Mouse (Mus musculus) yolk sac, embryonic 10.5 days (tissue): ENCODE results near the gene Invs.
A peak's percentile ranks its signal among the peaks of the same experiment; 100 is the strongest.

Experiments used
- DNase-seq: peaks from one replicate; pipeline ENCODE4 v3.0.0-alpha.2; 2017; ENCODE audit warnings: low spot score

Invs gene

GRCm38 (mm10) chr4:48279498-48280134 lies at the start of gene Invs, which contains the start of gene Erp44:
Gene Invs, plus strand, starts transcription at chr4:48279760.
Gene Erp44, minus strand, starts transcription at chr4:48279558.
- peak; percentile 96 for DNase-seq

DNA sequence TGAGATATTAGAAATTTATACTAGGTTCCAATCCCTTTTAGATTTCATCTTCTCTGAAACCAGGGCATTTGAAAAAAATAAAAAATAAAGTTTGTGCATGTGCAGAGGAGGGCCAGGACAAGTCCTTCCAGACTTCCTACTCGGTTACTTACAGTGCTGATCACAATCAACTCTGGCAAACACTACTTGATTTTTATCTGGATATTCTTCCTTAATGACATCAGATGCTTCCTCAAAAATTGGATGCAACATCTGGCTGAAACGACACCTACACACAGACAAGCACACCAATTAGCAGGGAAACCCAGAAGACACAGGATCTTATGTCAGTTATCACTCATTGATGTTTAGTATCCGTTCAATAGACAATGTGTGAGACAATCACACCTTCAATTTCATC lies 42.8 kb upstream of the Invs start:
- no peak for DNase-seq

DNA sequence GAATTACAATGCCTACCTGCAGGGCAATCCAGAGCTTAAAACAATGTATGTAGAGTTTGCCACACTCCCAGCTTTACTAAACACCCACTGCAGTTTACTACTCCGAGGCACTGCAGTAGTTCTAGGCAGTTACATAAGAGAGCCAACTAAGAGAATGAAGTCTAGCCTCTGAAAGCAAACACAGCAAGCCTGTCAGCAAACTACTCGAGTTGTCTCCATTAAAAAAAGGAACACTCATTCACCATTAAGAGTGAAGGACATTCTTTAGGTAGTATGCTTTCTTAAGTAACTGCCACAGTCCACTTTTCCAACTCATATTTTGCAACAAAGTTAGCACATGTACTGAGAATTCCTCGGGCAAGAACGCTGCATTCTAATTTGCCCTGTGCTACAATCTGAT lies 40.5 kb upstream of the Invs start:
- no peak for DNase-seq

- DNase-seq: no peak
Measured at GRCm38 (mm10) chr4:48242482-48242881, 37.1 kb upstream of the Invs start.

DNA sequence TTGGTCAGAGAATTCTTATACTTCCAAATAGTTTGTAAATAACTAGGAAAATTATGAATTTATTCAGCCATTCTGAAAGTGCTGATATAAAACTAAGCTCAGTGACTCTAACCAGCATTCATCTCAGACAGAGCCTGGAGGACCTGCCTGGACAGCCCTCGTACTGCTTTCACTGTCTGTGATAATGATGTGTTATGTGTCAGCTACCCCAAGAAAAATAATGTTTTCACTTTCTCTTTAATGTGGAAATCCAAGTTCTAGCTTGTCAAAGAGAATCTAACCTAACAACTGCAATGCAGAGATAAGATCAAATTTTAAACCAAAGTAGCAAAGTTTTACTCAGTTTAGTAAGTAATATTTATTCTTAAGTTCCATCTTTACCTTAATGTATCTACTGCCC lies 35.8 kb upstream of the Invs start:
- DNase-seq: no peak

- DNase-seq: no peak
Measured at GRCm38 (mm10) chr4:48244280-48244679, 35.3 kb upstream of the Invs start.

DNA sequence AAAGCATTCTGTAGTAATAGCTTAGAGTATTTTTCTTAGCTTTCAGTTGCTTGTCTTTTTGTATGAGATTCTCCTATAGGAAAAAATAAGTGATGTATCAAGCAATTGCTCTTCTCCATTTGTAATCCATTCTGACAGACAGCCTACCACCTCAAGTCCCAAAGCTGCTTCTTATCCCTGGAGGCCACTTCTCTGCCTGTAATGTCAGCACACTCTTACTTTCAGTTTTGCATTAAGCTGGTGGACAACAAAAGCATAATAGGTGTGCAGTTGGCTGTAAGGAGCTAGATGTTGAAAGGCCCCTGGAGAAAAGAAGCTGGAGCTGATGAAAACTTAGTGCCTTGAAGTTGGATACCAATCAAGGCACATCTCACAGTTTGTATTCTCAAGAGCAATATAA lies 26.3 kb upstream of the Invs start:
- DNase-seq: no peak

DNA sequence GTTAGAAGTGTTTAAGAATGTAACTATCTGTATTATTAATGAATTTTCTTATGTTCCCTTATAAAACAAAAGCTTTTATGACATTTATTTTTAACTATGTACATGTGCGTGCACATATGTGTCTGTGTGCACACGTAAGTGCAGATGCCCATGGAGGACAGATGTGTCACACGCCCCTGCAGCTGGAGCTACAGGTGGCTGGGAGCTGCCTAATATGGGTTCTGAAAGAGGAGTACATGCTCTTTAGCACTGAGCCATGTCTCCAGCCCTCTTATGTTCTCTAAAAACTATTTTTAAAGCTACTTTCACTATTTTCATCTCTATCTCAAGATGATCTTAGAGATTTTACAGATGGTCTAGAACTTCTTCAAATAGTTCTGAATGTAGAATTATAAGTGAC lies 21.5 kb upstream of the Invs start:
- DNase-seq: no peak

- DNase-seq: no peak
Measured at GRCm38 (mm10) chr4:48267683-48268082, 11.9 kb upstream of the Invs start.

GRCm38 (mm10) chr4:48268127-48268526 lies 11.4 kb upstream of the Invs start:
- DNase-seq: no peak

DNA sequence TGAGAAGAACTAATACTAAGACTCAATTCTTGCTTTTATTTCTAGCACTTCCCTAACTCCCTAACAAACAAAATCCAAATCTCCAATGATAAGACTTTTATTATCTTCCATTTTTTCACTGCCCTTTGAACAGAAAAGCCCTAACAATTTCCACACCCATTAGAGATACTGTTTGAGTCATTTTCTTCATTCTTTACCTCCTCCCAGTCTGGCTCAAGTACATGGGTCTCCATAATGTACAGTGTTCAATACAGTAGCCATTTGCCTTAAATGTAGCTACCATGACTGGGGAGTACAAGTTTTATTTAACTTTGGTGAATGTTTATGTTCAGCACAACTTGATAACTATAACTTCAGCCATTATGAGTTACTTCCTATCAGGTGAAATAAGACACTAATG lies 9.0 kb upstream of the Invs start:
- DNase-seq: no peak

DNA sequence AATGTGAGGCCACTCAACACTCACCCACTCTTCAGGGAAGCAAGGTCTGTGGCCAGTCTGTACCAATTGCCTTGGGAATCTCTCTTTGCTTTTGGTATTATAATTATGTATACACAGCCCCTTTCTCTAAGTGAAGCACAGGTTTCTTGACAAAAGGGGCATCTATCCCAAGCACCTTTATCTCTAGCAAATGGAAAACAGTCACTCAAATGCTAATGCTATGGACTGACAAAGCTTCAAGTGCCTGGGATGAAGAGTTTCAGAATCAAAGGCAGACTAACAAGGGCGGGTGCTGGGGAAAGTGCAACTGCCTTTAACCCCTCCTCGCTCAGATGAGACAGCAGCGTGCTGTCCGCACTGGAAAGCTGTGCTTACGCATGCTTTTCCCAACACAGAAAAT lies 7.7 kb upstream of the Invs start:
- DNase-seq: no peak

GRCm38 (mm10) chr4:48273119-48273829 lies 6.3 kb upstream of the Invs start:
- no peak for DNase-seq

DNA sequence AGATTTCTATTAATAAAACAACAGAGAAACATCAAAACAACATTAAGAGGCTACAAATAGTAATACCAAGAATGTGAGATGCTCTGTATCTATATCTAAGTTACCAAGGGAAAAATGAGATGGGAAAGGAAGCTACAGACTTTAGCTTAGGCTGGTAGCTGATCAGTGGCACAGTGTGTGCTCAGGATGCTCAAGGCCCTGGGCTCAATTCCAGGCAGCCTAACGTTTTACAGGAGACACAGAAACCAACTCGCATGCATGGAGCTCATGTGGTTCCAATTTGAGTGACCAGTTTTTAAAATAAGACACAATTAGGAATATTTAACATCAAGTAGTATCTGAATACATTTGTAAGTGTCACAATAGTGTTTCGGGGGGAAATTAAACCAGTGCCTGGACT lies 3.8 kb upstream of the Invs start:
- DNase-seq: no peak

GRCm38 (mm10) chr4:48277011-48277410 lies 2.5 kb upstream of the Invs start:
- no peak for DNase-seq

DNA sequence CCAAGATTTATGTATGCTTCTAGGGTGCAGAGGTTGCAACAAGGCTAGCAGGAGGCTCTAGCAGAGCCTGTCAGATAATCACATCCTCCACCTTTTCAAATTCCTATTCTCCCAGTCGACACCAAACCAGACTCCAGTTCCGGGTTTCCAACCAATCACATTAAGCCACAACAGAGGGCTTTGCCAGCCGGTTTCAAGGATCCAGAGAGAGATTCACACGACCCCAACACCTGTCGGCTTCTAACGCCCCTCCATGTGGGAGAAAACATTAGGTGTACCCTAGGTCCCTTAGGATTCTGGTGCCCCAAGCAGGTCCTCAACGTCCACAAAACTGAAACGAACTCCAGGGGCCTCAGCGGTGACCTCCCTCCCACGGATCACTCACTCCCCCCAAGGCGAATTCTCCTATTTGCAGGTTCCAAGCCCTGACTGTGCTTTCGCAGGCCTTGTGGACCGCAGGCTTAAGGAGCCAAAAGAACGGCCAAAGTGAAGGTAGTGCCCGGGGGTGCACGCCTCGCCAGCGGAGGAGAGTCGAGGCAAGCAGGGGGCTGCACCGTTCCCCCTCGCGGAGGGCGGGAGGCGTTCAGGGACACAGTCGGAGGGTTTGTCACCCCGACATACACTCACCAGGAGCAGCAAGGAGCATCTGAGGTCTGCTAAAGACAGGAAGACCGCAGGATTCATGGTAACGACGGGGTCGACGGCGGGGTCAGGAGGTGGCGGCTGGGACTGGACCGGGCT lies 633 bp upstream of the Invs start:
- peak; percentile 56 for DNase-seq

DNA sequence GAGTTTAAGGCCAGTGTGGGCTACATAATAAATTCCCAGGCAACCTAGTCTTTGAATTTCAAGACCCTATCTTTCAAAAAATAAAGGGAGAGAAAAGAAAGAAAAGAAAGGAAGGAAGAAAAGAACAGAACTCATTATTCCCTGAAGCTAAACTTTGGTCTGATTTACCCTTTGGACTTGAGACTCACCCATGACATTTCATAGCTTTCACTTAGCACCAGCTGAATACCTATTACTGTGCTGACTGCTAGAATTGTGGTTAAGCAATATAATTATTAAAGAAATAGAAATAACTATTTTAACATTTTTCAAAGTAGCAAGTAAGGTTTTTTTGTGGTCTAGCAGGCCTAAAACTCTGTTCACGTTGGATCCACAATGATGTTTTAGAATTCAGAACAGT lies 1.6 kb downstream of the Invs start:
- DNase-seq: no peak

DNA sequence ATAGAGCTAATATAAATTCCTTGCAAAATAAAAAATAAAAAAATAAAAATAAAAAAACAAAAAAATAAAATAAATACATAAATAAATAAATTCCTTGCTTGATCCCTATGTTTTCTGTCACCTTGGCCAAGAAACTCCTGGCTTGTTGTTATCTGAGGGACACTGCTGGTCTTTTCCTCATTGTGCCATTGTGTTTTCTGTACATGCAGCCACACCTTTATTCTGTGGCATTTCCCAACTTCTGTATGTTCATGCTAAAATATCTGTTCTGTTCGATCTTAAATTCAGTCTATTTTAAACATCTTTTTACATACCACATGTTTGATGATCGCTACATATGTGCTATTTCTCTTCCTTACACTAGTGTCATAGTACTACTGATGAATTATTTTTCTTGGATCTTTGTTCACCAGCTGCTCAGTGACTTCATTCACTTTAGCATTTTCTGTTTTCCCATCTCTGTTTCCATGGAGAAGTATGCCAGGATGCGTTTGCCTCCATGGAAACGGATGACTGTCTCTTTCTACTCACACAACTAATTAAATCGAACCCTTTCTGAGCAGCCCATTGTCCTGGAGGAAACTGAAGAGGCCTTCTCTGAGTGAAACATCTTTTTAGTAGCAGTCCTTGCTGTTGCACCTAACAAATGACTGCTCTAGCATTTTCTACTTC lies 7.7 kb downstream of the Invs start:
- DNase-seq: no peak

GRCm38 (mm10) chr4:48314814-48315213 lies 35.3 kb downstream of the Invs start:
- peak; percentile 4 for DNase-seq

- DNase-seq: no peak
Measured at GRCm38 (mm10) chr4:48316036-48316435, 36.5 kb downstream of the Invs start.

GRCm38 (mm10) chr4:48321276-48321675 lies 41.7 kb downstream of the Invs start:
- DNase-seq: no peak

DNA sequence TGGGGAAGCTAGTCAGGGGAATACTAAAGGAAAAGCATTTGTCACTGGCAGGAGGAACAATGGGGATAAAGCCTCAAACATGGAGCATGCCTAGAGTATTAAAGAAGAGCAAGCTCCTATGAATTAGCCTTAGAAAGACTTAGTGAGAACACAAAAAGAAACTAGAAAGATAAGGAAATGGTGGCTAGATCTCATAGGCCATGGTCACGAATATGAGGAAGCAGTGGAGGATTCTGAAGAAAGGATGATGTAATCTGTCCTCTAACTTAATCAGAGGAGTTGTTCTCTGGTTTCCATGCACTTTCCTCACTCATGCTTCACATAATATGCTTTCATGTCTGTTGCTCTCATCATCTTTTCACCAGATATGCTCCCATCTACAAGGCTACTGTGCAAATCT lies 42.5 kb downstream of the Invs start:
- DNase-seq: no peak

DNA sequence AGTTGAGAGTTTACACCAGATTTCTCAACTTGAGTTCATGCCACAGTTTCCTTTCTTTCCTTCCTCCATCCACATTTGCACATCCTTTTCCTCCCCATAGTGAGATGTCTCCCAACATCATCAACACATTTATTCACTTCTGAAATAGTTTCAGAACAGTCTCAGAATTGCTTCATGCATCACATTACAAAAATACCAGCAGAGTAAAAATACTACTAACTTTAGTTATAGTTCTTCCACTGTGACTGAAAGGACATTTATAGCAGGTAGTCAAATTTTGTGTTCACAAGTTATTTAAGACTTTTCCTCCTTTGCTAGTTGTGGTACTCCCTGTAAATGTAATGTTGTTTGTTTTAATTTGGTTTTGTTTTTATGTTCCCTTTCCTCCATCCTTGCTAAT lies 47.6 kb downstream of the Invs start:
- no peak for DNase-seq
